Mouse (Mus musculus) heart, postnatal 0 days (tissue): ENCODE results near the gene St6galnac3.

Experiments used
- CTCF ChIP-seq: IDR thresholded peaks from 2 replicates; pipeline ENCODE4 v1.5.1; 2016; ENCODE audit warnings: antibody characterized with exemption, control low read depth, low read depth
- EP300 ChIP-seq: IDR thresholded peaks from 2 replicates; pipeline ENCODE4 v1.6.1; 2016; ENCODE audit warnings: antibody characterized with exemption, low read depth

DNA sequence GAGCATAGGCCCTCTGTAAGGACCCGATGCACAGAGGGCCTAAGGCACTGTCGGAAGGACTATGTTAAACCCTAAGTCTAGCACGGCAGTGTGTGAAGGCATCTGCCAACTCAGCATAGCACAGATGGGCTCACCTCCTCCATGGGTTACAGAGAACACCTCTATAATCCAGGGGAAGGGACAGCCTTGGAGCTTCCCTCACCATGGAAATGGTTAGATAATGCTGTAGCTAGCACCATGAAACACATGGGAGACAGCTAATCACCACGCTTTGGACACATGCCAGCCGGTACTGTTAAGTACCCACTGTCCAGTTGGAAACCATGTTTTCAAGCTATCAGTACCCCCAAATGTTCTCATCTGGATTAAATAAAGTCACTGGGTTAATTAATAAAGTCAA is 60.3 kb downstream of the St6galnac3 start:
- TF ChIP-seq CTCF: no peak
- no peak for TF ChIP-seq EP300
